Mouse (Mus musculus) lung, embryonic 15.5 days (tissue): ENCODE results near the gene Babam2. TPM values are rescaled to one million over a fixed set of nuclear protein-coding genes. Genes with fewer than 3 reads are reported as not detected.
A peak's percentile ranks its signal among the peaks of the same experiment; 100 is the strongest.

Experiments used
- ATAC-seq: fragments of 200-750 bp; cut with Nextera tagmentation; 2 replicates; pipeline ENCODE4 v1.8.0; 2017; ENCODE audit warnings: moderate number of reproducible peaks, borderline replicate concordance; ENCODE audit not compliant: low FRiP score, low TSS enrichment; ENCODE audit errors: extremely low read depth
- H3K27ac ChIP-seq: fragments of 300-500 bp; sonication (generic); 2 replicates; pipeline ENCODE4 v1.5.1; 2015; ENCODE audit warnings: moderate library complexity, mild to moderate bottlenecking, inconsistent platforms
- H3K27me3 ChIP-seq: fragments of 300-500 bp; sonication (generic); 2 replicates; pipeline ENCODE4 v1.6.1; 2015; ENCODE audit warnings: inconsistent platforms
- H3K36me3 ChIP-seq: fragments of 300-500 bp; sonication (generic); 2 replicates; pipeline ENCODE4 v1.6.1; 2015; ENCODE audit warnings: inconsistent platforms
- H3K4me1 ChIP-seq: fragments of 300-500 bp; sonication (generic); 2 replicates; pipeline ENCODE4 v1.6.1; 2015; ENCODE audit warnings: inconsistent platforms
- H3K4me2 ChIP-seq: fragments of 300-500 bp; sonication (generic); 2 replicates; pipeline ENCODE4 v1.6.1; 2015; ENCODE audit warnings: inconsistent platforms, mild to moderate bottlenecking, moderate library complexity
- H3K4me3 ChIP-seq: fragments of 300-500 bp; sonication (generic); 2 replicates; pipeline ENCODE4 v1.5.1; 2015; ENCODE audit warnings: mild to moderate bottlenecking, inconsistent platforms
- H3K9ac ChIP-seq: fragments of 300-500 bp; sonication (generic); 2 replicates; pipeline ENCODE4 v1.6.1; 2015; ENCODE audit warnings: inconsistent platforms
- H3K9me3 ChIP-seq: fragments of 300-500 bp; sonication (generic); 2 replicates; pipeline ENCODE4 v1.6.1; 2016; ENCODE audit warnings: inconsistent platforms
- WGBS: fragments of 180-500 bp; shearing (Covaris S2); methylation state at CpG from one replicate; pipeline ENCODE4 v1.1.7; 2015; 5-methylcytosine and 5-hydroxymethylcytosine counted together
- polyA plus RNA-seq: library from polyadenylated mRNA; unstranded; fragments of >200 nt; fragmentation: Nextera tagmentation; extraction: Ambion mirVana; gene quantifications from 2 replicates; pipeline ENCODE4 v1.2.1, GENCODE M21; 2015

Babam2 gene
- polyA plus RNA-seq, 1 experiment from 2014 or later, result 59.9 TPM

- ATAC-seq, result peak; percentile 30; the same call in 1 of the 2 replicates
- Histone ChIP-seq H3K36me3 (no peaks in the 10 kb centered on the region), H3K9ac (no peak overlapping the region), H3K27me3 (no peaks in the 10 kb centered on the region), H3K4me3 (no peak overlapping the region), H3K4me2 (no peak overlapping the region), H3K27ac (peak overlapping the region; percentile 54), H3K9me3 (no peaks in the 10 kb centered on the region), H3K4me1 (peaks cover 21% of the 10 kb centered on the region)
- WGBS, result 39% methylated on average over 5 of the region's 5 CpGs
Observed at GRCm38 (mm10) chr5:32066015-32066734, 368.7 kb downstream of the Babam2 start.

DNA sequence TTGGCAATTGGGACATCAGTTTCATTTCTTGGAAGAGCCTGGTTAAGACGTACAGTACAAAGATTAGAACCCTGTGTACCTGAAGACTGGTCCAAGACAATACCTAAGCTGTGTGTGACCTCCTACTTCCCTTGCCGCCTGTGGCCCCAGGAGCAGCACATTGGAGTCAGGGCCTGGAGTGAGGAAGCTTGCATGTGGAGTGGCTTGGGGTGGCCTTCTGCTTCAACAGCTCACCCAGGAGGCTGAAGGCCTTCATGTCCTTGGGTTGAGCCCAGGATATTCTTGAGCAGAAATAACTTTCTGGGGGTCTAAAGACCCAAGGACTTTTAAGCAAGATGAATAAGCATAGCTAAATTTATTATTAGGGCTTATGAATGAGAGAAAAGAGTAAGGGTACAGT, 369.4 kb downstream of the Babam2 start:
- Histone ChIP-seq H3K4me3 (no peak overlapping the region), H3K27ac (no peak overlapping the region), H3K4me2 (no peak overlapping the region), H3K27me3 (no peaks in the 10 kb centered on the region), H3K4me1 (peaks cover 21% of the 10 kb centered on the region), H3K9me3 (no peaks in the 10 kb centered on the region), H3K36me3 (no peaks in the 10 kb centered on the region), H3K9ac (no peak overlapping the region)
- WGBS, result 89% methylated on average over 2 of the region's 2 CpGs
- no peak for ATAC-seq

GRCm38 (mm10) chr5:32068616-32069015, 371.1 kb downstream of the Babam2 start:
- no peaks in the 10 kb centered on the region for H3K9me3 ChIP-seq
- H3K9ac ChIP-seq, result no peak overlapping the region
- H3K4me2 ChIP-seq, result no peak overlapping the region
- no peaks in the 10 kb centered on the region for H3K27me3 ChIP-seq
- whole genome bisulfite sequencing, result 86% methylated on average over 3 of the region's 3 CpGs
- no peak for ATAC-seq
- H3K4me3 ChIP-seq, result no peak overlapping the region
- H3K36me3 ChIP-seq, result no peaks in the 10 kb centered on the region
- H3K27ac ChIP-seq, result no peak overlapping the region
- peaks cover 21% of the 10 kb centered on the region for H3K4me1 ChIP-seq

DNA sequence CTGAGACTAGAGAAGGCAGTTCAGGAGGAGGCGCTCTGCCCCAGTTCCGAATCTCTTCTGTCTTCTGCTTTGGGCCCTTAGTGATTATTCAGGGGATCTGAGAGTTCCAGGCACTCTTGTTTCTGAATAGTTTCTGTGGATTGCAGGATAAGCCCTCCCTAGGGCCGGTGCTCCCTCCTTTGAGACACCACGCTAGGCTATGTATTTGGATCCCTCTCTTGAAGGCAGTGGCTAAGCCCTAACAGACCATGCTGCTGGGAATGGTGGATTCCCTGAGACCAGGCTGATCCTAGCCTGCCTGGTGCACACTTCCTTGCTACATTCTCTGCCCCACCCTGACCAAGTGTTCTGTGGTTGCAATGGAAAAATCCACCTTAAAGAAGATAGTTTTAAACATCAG, 371.6 kb downstream of the Babam2 start:
- no peak overlapping the region for H3K4me3 ChIP-seq
- 85% methylated on average over 4 of the region's 4 CpGs for WGBS
- H3K4me1 ChIP-seq, result peaks cover 21% of the 10 kb centered on the region
- H3K27ac ChIP-seq, result no peak overlapping the region
- H3K36me3 ChIP-seq, result no peaks in the 10 kb centered on the region
- H3K27me3 ChIP-seq, result no peaks in the 10 kb centered on the region
- no peak for ATAC-seq
- H3K4me2 ChIP-seq, result no peak overlapping the region
- no peak overlapping the region for H3K9ac ChIP-seq
- no peaks in the 10 kb centered on the region for H3K9me3 ChIP-seq

DNA sequence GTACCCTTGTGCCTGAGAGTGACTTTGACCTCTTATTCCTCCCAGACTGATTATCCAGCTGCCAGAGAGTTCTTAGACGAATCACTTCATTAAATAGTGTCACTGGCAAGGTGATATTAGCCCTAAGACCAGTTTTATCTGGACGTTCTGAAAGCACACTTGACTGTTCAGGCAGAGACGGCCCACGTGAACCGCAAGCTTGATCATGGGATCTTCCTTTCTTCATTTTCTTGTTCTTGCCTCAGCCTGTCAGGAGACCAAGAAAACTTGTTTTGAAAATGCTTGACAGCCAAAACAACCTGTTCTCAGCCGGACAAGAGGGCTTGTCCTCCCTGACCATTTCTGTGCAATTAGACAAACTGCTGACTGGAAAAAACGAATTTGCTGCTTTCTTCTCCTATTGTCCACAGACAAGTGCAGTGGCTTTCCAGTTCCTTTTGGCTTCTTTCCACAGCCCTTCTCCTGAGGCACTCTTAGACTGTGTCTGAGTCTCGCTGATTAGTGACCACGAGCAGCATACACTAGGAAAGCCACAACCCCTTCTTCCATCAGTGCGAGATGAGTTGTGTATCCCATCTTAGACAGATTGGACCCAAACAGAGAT, 372.2 kb downstream of the Babam2 start:
- Histone ChIP-seq H3K9ac (no peak overlapping the region), H3K36me3 (no peaks in the 10 kb centered on the region), H3K27me3 (no peaks in the 10 kb centered on the region), H3K27ac (no peak overlapping the region), H3K4me1 (peaks cover 15% of the 10 kb centered on the region), H3K4me3 (no peak overlapping the region), H3K9me3 (no peaks in the 10 kb centered on the region), H3K4me2 (no peak overlapping the region)
- ATAC-seq, result no peak
- 69% methylated on average over 10 of the region's 10 CpGs for WGBS

- no peak overlapping the region for H3K4me3 ChIP-seq
- 88% methylated on average over 3 of the region's 3 CpGs for WGBS
- H3K9ac ChIP-seq, result no peak overlapping the region
- H3K36me3 ChIP-seq, result no peaks in the 10 kb centered on the region
- no peaks in the 10 kb centered on the region for H3K27me3 ChIP-seq
- H3K27ac ChIP-seq, result no peak overlapping the region
- no peak for ATAC-seq
- H3K4me2 ChIP-seq, result no peak overlapping the region
- H3K4me1 ChIP-seq, result peaks cover 7% of the 10 kb centered on the region; the same call in 1 of the 2 replicates
- H3K9me3 ChIP-seq, result no peaks in the 10 kb centered on the region
Observed at GRCm38 (mm10) chr5:32070781-32071180, 373.3 kb downstream of the Babam2 start.

DNA sequence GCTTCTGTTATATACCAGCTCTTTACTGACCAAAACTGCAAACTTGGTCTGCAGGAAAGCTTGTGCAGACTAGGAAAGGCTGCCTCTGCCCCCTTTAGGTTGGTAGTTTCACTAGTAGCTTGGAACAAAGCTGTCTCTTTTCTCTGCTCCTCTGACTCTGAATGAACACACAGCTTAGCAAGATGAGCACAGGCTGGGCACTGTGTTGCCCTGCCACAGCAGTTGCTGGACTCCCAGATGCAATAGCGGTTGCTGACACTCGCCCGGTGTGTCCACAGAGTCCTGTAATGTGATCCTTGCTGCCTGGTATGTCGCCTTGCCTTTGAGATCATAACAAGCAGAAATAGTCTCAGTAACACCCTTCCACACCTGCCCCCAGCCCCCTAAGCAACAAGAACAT, 373.8 kb downstream of the Babam2 start:
- H3K36me3 ChIP-seq, result no peaks in the 10 kb centered on the region
- no peak overlapping the region for H3K4me3 ChIP-seq
- H3K9ac ChIP-seq, result no peak overlapping the region
- ATAC-seq, result no peak
- H3K27me3 ChIP-seq, result no peaks in the 10 kb centered on the region
- peaks cover 2% of the 10 kb centered on the region; the same call in 1 of the 2 replicates for H3K4me1 ChIP-seq
- WGBS, result 46% methylated on average over 4 of the region's 4 CpGs
- no peak overlapping the region for H3K27ac ChIP-seq
- no peak overlapping the region for H3K4me2 ChIP-seq
- H3K9me3 ChIP-seq, result no peaks in the 10 kb centered on the region

DNA sequence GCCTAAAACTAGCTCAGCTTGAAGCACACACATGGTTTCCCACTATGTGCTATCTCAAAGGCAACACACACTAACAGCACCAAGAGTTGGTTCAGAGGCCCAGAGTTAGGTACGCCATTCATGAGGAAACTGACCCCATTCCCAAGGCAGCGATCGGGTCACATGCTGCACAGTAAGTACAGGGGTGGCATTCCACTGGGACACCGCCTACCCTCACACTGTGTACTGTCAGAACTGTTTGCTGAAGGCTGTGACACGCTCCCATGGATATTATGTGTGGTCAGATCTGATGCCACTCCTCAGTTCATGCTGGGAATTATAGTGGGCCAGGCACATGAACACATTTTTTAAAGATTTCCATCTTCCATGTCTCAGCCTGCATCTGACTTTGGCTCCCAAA, 374.3 kb downstream of the Babam2 start:
- no peak overlapping the region for H3K4me2 ChIP-seq

DNA sequence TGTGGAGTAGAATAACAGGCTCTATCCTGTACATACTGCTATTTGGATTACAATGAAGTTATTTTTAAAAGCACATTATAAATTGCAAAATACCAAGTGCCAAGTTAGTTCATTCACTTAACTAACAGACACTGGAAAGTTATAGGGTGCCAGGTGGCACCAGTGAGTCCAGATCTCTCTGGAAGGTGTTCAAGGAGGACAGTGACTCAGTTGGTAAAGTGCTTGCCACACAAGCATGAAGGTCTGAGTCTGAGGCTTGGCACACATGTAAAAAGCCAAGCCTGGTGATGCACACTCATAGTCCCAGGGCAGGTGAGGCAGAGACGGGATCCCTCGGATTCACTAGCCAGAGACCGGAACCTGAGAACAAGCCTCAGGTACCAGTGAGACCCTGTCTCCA, 375.4 kb downstream of the Babam2 start:
- H3K4me1 ChIP-seq, result no peaks in the 10 kb centered on the region
- WGBS, result 96% methylated on average over 3 of the region's 3 CpGs
- no peak overlapping the region for H3K4me2 ChIP-seq
- H3K4me3 ChIP-seq, result no peak overlapping the region
- no peaks in the 10 kb centered on the region for H3K36me3 ChIP-seq
- H3K27me3 ChIP-seq, result no peaks in the 10 kb centered on the region
- H3K9me3 ChIP-seq, result no peaks in the 10 kb centered on the region
- H3K27ac ChIP-seq, result no peak overlapping the region
- ATAC-seq, result no peak
- no peak overlapping the region for H3K9ac ChIP-seq

More for the DNA sequence above, 374.3 kb downstream of the Babam2 start:
- Histone ChIP-seq H3K27ac (no peak overlapping the region), H3K9ac (no peak overlapping the region), H3K27me3 (no peaks in the 10 kb centered on the region), H3K4me3 (no peak overlapping the region), H3K9me3 (no peaks in the 10 kb centered on the region), H3K4me1 (no peaks in the 10 kb centered on the region), H3K36me3 (no peaks in the 10 kb centered on the region)
- WGBS, result 89% methylated on average over 5 of the region's 5 CpGs
- no peak for ATAC-seq

GRCm38 (mm10) chr5:32074053-32074452, 376.6 kb downstream of the Babam2 start:
- H3K27me3 ChIP-seq, result no peaks in the 10 kb centered on the region
- no peak for ATAC-seq
- no peak overlapping the region for H3K4me2 ChIP-seq
- no peaks in the 10 kb centered on the region for H3K36me3 ChIP-seq
- no peaks in the 10 kb centered on the region for H3K4me1 ChIP-seq
- no peak overlapping the region for H3K27ac ChIP-seq
- no peak overlapping the region for H3K9ac ChIP-seq
- 87% methylated on average over 3 of the region's 3 CpGs for WGBS
- no peaks in the 10 kb centered on the region for H3K9me3 ChIP-seq
- H3K4me3 ChIP-seq, result no peak overlapping the region

- Histone ChIP-seq H3K4me3 (no peak overlapping the region), H3K27me3 (no peaks in the 10 kb centered on the region), H3K9me3 (no peaks in the 10 kb centered on the region), H3K4me1 (peaks cover 13% of the 10 kb centered on the region; the same call in 1 of the 2 replicates), H3K9ac (no peak overlapping the region), H3K4me2 (no peak overlapping the region), H3K36me3 (no peaks in the 10 kb centered on the region), H3K27ac (no peak overlapping the region)
- 87% methylated on average over 3 of the region's 3 CpGs for WGBS
- ATAC-seq, result no peak
Observed at GRCm38 (mm10) chr5:32077139-32077538, 379.7 kb downstream of the Babam2 start.

DNA sequence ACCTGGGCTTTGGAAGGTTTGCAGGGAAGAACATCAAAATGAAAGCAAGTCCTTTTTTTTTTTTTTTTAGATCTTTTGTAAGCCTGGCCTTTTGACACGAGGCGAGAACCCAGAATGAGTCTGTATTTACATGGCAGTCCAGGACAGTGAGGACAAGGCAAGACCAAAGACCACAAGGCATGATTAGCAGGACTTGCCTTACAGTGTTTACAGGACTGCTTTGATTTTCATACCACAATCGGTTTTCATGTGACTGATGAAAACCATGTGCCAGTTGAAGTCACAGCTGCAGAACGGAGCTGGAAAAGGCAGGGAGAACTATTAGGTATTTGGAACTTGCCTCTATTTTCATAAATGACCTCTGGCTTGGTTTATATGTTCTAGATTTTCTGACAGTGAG, 381.5 kb downstream of the Babam2 start:
- Histone ChIP-seq H3K27ac (no peak overlapping the region), H3K9ac (no peak overlapping the region), H3K27me3 (no peaks in the 10 kb centered on the region), H3K36me3 (no peaks in the 10 kb centered on the region), H3K4me3 (no peak overlapping the region), H3K4me1 (peaks cover 13% of the 10 kb centered on the region; the same call in 1 of the 2 replicates), H3K4me2 (no peak overlapping the region), H3K9me3 (no peaks in the 10 kb centered on the region)
- 54% methylated on average over 4 of the region's 4 CpGs for WGBS
- ATAC-seq, result no peak
